In the genomic region with DNA sequence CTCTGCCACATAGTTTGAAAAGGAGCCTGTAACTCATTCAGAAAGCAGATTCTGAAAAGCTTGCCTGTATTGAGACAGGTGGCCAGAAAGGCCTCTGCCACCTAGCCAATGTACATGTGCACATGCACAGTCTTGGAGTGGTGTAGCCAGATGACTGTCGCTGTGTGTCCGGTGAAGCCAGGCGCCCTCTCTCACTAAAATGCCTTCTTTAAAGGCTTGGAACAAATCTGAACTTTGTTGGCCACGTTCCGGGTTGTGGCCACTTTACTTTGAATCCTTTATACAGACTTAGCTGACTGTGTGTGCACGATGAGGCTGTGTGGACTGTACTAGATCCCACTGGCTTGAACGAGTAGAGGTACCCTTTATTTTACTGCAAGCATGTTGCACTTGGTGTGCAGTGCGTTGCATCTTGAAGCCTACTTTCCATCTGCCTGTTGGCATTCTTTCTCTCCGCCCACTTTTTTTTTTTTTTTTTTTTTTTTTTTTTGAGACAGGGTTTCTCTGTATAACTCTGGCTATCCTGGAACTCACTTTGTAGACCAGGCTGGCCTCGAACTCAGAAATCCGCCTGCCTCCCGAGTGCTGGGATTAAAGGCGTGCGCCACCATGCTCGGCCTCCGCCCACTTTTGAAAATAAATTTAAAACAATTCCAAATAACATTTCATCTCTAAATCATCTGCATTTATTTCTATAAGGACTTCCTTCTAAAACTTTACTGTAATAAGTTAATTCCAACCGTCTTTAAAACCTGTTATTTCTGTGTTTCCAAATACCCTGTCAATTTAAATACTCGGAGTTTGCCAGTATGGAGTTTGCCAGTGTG, we compare ENCODE assay signal across 8 mouse cellular contexts. TPM values are rescaled to one million over a fixed set of nuclear protein-coding genes. Genes with fewer than 3 reads are reported as not detected.
A peak's percentile ranks its signal among the peaks of the same experiment; 100 is the strongest.
DNase-seq lines count a peak whose midpoint lies in the region; ATAC-seq and TF ChIP-seq lines count a peak whose summit lies in the region.

No protein-coding gene starts in this region.

- peaks cover 5% of the 10 kb centered on the region for H3K36me3 ChIP-seq in forebrain, embryonic 11.5 days (ENCODE audit: control insufficient read depth, insufficient read depth, low read length)
- H3K36me3 ChIP-seq in intestine, postnatal 0 days (ENCODE audit: control insufficient read depth, insufficient read depth) = peaks cover 29% of the 10 kb centered on the region

- peak overlapping the region; percentile 97 for H3K9ac ChIP-seq in forebrain, embryonic 11.5 days (ENCODE audit: low read length)
- peak overlapping the region; percentile 88 for H3K9ac ChIP-seq in intestine, postnatal 0 days (ENCODE audit: low read depth, low read length)

- H3K4me1 ChIP-seq in bone marrow macrophage, adult 2 months (ENCODE audit: control insufficient read depth, insufficient read depth, low read length) = peaks cover 15% of the 10 kb centered on the region
- H3K4me1 ChIP-seq in forebrain, embryonic 11.5 days (replicated peaks; ENCODE audit: control insufficient read depth, insufficient read depth, low read length) = no peaks in the 10 kb centered on the region
- no peaks in the 10 kb centered on the region for H3K4me1 ChIP-seq in intestine, postnatal 0 days (replicated peaks; ENCODE audit: control insufficient read depth, insufficient read depth, low read length)

- no peaks in the 10 kb centered on the region for H3K27me3 ChIP-seq in forebrain, embryonic 11.5 days (ENCODE audit: control insufficient read depth, insufficient read depth, low read length)
- H3K27me3 ChIP-seq in intestine, postnatal 0 days (replicated peaks; ENCODE audit: control insufficient read depth, insufficient read depth, low read length) = no peaks in the 10 kb centered on the region

- peak; percentile 19 for DNase-seq in ovary, postnatal 36 days (ENCODE audit: low spot score)
- no peak for DNase-seq in ovary, postnatal 14 days (ENCODE audit: low spot score)
- DNase-seq in forebrain, embryonic 11.5 days (ENCODE audit: low spot score) = no peak
- DNase-seq in thymus, postnatal 36 days = peak; percentile 8 to 15
- no peak for DNase-seq in ovary, adult 18-20 months (ENCODE audit: low spot score)

- H3K4me3 ChIP-seq in bone marrow macrophage, adult 2 months (ENCODE audit: insufficient read depth, low read length) = peak overlapping the region; percentile 75
- peak overlapping the region; percentile 88 for H3K4me3 ChIP-seq in forebrain, embryonic 11.5 days (ENCODE audit: low read depth, low read length)
- H3K4me3 ChIP-seq in intestine, postnatal 0 days (ENCODE audit: low read depth, low read length) = peak overlapping the region; percentile 97

- TF ChIP-seq POLR2A in bone marrow macrophage, adult 2 months (IDR thresholded peaks at IDR 0.05; ENCODE audit: borderline replicate concordance, low read depth, low read length) = no peak

- H3K9me3 ChIP-seq in forebrain, embryonic 11.5 days (ENCODE audit: control insufficient read depth, low read length) = no peaks in the 10 kb centered on the region
- no peaks in the 10 kb centered on the region for H3K9me3 ChIP-seq in intestine, postnatal 0 days (ENCODE audit: control insufficient read depth)

- peak overlapping the region; percentile 82 for H3K27ac ChIP-seq in bone marrow macrophage, adult 2 months (ENCODE audit: insufficient read depth, low read depth, low read length)
- H3K27ac ChIP-seq in forebrain, embryonic 11.5 days (ENCODE audit: low read depth, low read length) = 0 out of 2 replicates have a peak overlapping the region, but pooled peaks have one; percentile 93
- H3K27ac ChIP-seq in intestine, postnatal 0 days (ENCODE audit: low read depth, low read length) = peak overlapping the region; percentile 98

- TF ChIP-seq CTCF in bone marrow macrophage, adult 2 months (IDR thresholded peaks at IDR 0.05; ENCODE audit: low read depth, low read length) = no peak
- no peak; the same call in 1 of the 2 replicates for TF ChIP-seq CTCF in intestine, postnatal 0 days (IDR thresholded peaks at IDR 0.05; ENCODE audit: low read depth)

- WGBS in forebrain, embryonic 11.5 days = 61% methylated on average over 18 of the region's 18 CpGs
- 47% methylated on average over 18 of the region's 18 CpGs for WGBS in intestine, postnatal 0 days

- H3K4me2 ChIP-seq in forebrain, embryonic 11.5 days (ENCODE audit: low read depth, low read length, severe bottlenecking) = peak overlapping the region; percentile 90
- H3K4me2 ChIP-seq in intestine, postnatal 0 days (replicated peaks; ENCODE audit: low read depth) = peak overlapping the region; percentile 91

- ATAC-seq in forebrain, embryonic 11.5 days (replicated peaks; ENCODE audit: low FRiP score) = no peak
- no peak for ATAC-seq in intestine, postnatal 0 days
- peak; percentile 15; the same call in 1 of the 2 replicates for ATAC-seq in megakaryocyte progenitor cell, adult 5-6 weeks (replicated peaks; ENCODE audit: poor library complexity)

RNA-seq across cellular contexts. Expression of a gene that starts 1.0 kb away (rescaled TPM):
- polyA plus RNA-seq in bone marrow macrophage, adult 2 months (2012; ENCODE audit: insufficient read depth, insufficient read length, missing spikeins) = 33.2 and 35.5 TPM in 2 replicates
- 37.7 and 39.4 TPM in 2 replicates for polyA plus RNA-seq in forebrain, embryonic 11.5 days (2014; fragmentation: Nextera tagmentation; extraction: Ambion mirVana)
- 95.1 and 99.6 TPM in 2 replicates for polyA plus RNA-seq in intestine, postnatal 0 days (2015; fragmentation: Nextera tagmentation; extraction: Ambion mirVana)
- 55.8 and 67.4 TPM in 2 replicates for total RNA-seq in megakaryocyte progenitor cell, adult 5-6 weeks (2015)
- total RNA-seq in megakaryocyte progenitor cell, adult 5-6 weeks (2017) = 42.0 and 42.3 TPM in 2 replicates

RNA-seq across cellular contexts. Expression of a gene that starts 1.1 kb away (rescaled TPM):
- 33.4 and 36.4 TPM in 2 replicates for polyA plus RNA-seq in bone marrow macrophage, adult 2 months (2012; ENCODE audit: insufficient read depth, insufficient read length, missing spikeins)
- 166 and 176 TPM in 2 replicates for polyA plus RNA-seq in forebrain, embryonic 11.5 days (2014; fragmentation: Nextera tagmentation; extraction: Ambion mirVana)
- polyA plus RNA-seq in intestine, postnatal 0 days (2015; fragmentation: Nextera tagmentation; extraction: Ambion mirVana) = 31.0 and 31.7 TPM in 2 replicates
- 190 and 219 TPM in 2 replicates for total RNA-seq in megakaryocyte progenitor cell, adult 5-6 weeks (2015)
- total RNA-seq in megakaryocyte progenitor cell, adult 5-6 weeks (2017) = 254 and 259 TPM in 2 replicates

RNA-seq across cellular contexts. Expression of a gene that starts 19.1 kb away (rescaled TPM):
- not detected in 2 replicates for polyA plus RNA-seq in bone marrow macrophage, adult 2 months (2012; ENCODE audit: insufficient read depth, insufficient read length, missing spikeins)
- polyA plus RNA-seq in forebrain, embryonic 11.5 days (2014; fragmentation: Nextera tagmentation; extraction: Ambion mirVana) = 0.32 and 0.33 TPM in 2 replicates
- 0.70 and 0.93 TPM in 2 replicates for polyA plus RNA-seq in intestine, postnatal 0 days (2015; fragmentation: Nextera tagmentation; extraction: Ambion mirVana)
- total RNA-seq in megakaryocyte progenitor cell, adult 5-6 weeks (2015) = not detected in 2 replicates
- total RNA-seq in megakaryocyte progenitor cell, adult 5-6 weeks (2017) = not detected in 2 replicates

RNA-seq across cellular contexts. Expression of a gene that starts 22.2 kb away (rescaled TPM):
- polyA plus RNA-seq in bone marrow macrophage, adult 2 months (2012; ENCODE audit: insufficient read depth, insufficient read length, missing spikeins) = not detected in 2 replicates
- polyA plus RNA-seq in forebrain, embryonic 11.5 days (2014; fragmentation: Nextera tagmentation; extraction: Ambion mirVana) = 1.0 and 1.8 TPM in 2 replicates
- polyA plus RNA-seq in intestine, postnatal 0 days (2015; fragmentation: Nextera tagmentation; extraction: Ambion mirVana) = not detected in 2 replicates
- not detected in 2 replicates for total RNA-seq in megakaryocyte progenitor cell, adult 5-6 weeks (2015)
- not detected in 2 replicates for total RNA-seq in megakaryocyte progenitor cell, adult 5-6 weeks (2017)

RNA-seq across cellular contexts. Expression of a gene that starts 43.7 kb away (rescaled TPM):
- polyA plus RNA-seq in bone marrow macrophage, adult 2 months (2012; ENCODE audit: insufficient read depth, insufficient read length, missing spikeins) = 64.4 and 69.5 TPM in 2 replicates
- polyA plus RNA-seq in forebrain, embryonic 11.5 days (2014; fragmentation: Nextera tagmentation; extraction: Ambion mirVana) = 123 and 129 TPM in 2 replicates
- polyA plus RNA-seq in intestine, postnatal 0 days (2015; fragmentation: Nextera tagmentation; extraction: Ambion mirVana) = 27.5 and 31.5 TPM in 2 replicates
- 92.6 and 93.8 TPM in 2 replicates for total RNA-seq in megakaryocyte progenitor cell, adult 5-6 weeks (2015)
- 47.4 and 84.9 TPM in 2 replicates for total RNA-seq in megakaryocyte progenitor cell, adult 5-6 weeks (2017)

Comparison
In these comparisons a context has a peak if more than half of its experiments do, and no peak if none do; other contexts are left out.
1. DNase-seq: peak in ovary, postnatal 36 days (single experiment) and thymus, postnatal 36 days (2 of 2); none in ovary, postnatal 14 days (single experiment), forebrain, embryonic 11.5 days (single experiment) and ovary, adult 18-20 months (single experiment).
2. Peak in every context shown above with its lines, with median percentiles within 50 percentile points of each other: H3K27ac ChIP-seq and H3K4me3 ChIP-seq.